Mouse (Mus musculus): ENCODE measurements around the gene Ldb2.

The Ldb2 gene

DNA sequence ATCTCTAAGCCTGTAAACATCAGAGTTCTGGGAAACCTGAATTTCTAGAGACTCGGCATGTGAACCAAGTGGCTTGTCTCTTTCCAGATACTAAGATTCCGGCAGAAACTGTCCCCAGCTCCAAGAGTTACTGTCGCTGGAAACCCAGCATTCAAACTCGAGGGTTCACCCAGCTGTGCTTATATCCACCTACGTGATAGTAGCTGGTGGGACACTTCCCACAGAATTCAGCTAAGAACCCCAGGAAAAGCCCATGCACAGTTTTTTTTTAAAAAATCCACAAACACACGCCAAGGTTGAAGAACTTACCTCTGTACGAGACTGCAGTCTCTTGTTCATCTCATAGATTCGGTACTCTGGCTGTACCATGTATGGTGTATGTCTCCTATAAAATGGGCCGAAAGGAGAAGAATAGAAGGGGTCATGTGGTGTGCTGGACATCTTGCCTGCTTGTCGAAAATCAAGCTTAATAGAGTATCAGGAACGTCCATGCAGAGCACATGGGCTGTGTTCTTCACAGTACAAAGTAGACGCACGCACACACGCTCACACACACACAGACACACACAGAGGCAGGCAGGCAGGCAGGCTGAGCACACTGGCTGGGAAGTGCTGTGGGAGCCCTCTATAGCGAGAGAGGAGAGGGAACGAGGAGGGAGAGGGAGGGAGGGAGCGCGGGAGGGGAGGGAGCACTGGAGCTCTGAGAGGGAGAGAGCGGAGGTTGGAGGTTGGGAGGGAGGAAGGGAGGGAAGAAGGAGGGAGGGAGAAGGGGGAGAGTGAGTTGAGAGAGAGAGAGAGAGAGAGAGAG lies at the start of gene Ldb2:
TSS of gene Ldb2 (minus strand) at position 628 of the 808 bp plus-strand sequence.
- DNase-seq (ENCODE audit: low spot score in 2 of 2), result no peak

- DNase-seq (ENCODE audit: low spot score in 2 of 2), result peak in 1 of 2 experiments; percentile 0
These were observed 31.8 kb upstream of the Ldb2 start for GRCm38 (mm10) chr5:44831287-44831686.

DNA sequence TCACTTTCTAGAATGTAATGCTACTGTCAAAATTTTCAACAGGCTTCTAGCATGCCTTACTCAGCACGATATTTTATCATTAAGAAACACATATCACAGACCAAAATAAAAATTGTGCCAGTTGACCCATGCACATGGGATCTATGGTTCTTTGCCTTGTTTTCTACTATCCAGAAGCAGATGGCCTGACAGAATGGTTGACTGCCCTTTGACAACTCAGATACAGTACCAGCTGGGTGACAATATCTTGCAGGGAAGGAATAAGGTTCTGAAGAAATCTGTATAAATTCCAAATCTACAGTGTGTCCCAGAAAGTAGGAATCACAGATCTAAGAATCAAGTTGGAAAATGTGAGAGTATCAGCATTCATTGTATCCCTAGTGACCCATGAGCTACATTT lies 16.0 kb upstream of the Ldb2 start:
- no peak for DNase-seq (ENCODE audit: low spot score in 2 of 2)

GRCm38 (mm10) chr5:44805960-44806359 lies 6.5 kb upstream of the Ldb2 start:
- no peak for DNase-seq (ENCODE audit: low spot score in 2 of 2)

- no peak for DNase-seq (ENCODE audit: low spot score in 2 of 2)
These were observed 1.6 kb upstream of the Ldb2 start for GRCm38 (mm10) chr5:44801100-44801499.

GRCm38 (mm10) chr5:44799861-44800260 lies 381 bp upstream of the Ldb2 start:
- DNase-seq (ENCODE audit: low spot score in 2 of 2), result no peak

- DNase-seq (ENCODE audit: low spot score in 2 of 2), result no peak
These were observed 987 bp downstream of the Ldb2 start for GRCm38 (mm10) chr5:44798493-44798892.

DNA sequence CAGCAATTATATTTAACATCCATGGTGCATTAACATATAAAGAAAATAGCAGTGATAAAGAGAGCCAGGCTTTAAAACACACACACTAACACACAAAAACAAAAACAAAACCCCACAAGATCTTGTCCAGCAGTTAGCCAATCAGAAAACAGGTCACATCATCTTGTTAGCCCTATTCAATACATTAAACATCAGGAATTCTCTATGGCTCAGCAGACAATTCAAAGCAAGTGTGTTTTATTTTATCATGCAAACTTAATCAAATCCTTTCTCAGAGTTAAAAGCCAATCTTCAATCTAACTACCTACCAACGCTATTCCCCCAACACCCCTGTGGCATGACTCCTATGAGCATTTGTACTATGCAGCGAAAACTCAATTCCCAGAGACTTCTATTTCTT lies 1.4 kb downstream of the Ldb2 start:
- no peak for DNase-seq (ENCODE audit: low spot score in 2 of 2)

- no peak for DNase-seq (ENCODE audit: low spot score in 2 of 2)
These were observed 14.9 kb downstream of the Ldb2 start for GRCm38 (mm10) chr5:44784591-44784990.

GRCm38 (mm10) chr5:44779340-44779739 lies 20.1 kb downstream of the Ldb2 start:
- DNase-seq (ENCODE audit: low spot score in 2 of 2), result no peak

- DNase-seq (ENCODE audit: low spot score in 2 of 2), result no peak
These were observed 31.0 kb downstream of the Ldb2 start for GRCm38 (mm10) chr5:44768472-44768871.

- DNase-seq (ENCODE audit: low spot score in 2 of 2), result no peak
These were observed 34.6 kb downstream of the Ldb2 start for GRCm38 (mm10) chr5:44764911-44765310.

DNA sequence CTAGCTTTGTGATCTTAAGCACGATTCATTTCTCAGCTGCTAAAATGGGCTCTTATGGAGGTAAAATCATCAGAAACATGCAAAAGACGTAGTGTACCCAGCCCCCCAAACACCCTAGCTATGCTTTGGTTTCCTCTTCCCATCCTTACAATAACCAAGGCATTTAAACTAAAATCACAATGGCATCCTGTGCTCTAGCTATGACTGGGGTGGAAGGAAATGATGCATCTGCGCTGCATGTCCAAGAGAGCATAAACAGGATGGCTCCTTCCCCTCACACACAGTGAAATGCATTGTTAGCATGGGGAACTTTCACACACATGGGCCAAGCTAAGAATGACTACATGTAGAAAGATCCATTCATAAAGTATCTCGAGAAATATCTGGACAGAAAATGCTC lies 40.3 kb downstream of the Ldb2 start:
- DNase-seq (ENCODE audit: low spot score in 2 of 2), result no peak

GRCm38 (mm10) chr5:44754156-44754910 lies 45.1 kb downstream of the Ldb2 start:
- DNase-seq (ENCODE audit: low spot score in 2 of 2), result no peak

DNA sequence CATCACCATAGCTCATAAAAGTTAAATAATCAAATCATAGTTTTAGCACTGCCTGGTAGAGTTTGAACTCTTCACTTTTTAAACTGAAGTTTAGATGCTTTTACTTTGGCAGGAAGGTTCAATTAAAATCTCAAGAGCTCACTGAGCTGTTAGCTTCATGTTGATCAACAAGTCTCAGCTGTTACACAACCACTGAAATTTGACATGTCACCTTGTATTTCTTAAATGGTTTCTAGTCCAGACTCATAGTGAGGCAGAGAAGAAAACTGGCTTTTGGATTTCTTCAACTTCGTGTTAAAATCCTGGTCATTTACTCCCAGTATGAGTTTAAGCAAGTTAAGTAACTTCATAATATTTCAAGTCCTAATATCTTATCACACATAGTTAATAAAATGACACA lies 53.8 kb downstream of the Ldb2 start:
- DNase-seq (ENCODE audit: low spot score in 2 of 2), result no peak

DNA sequence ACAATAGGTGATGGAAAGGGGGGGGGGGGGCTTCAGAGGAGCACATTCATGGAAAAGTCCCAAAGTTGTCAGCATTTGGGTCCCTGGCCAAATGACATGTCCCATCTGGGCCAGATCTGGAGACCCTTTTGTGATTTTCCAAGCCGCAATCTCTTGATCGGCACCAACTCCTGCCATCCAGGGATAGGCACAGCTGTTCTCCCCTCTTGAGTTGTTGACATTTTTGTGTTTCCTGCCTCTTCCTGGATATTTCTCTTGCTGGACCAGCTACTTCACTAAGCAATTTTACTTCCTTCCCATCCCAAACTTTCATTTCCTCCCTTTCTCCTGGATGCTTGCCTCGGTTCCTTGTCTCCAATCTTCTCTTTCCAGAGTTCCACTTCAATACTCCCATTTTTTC lies 63.1 kb downstream of the Ldb2 start:
- DNase-seq (ENCODE audit: low spot score in 2 of 2), result no peak

DNA sequence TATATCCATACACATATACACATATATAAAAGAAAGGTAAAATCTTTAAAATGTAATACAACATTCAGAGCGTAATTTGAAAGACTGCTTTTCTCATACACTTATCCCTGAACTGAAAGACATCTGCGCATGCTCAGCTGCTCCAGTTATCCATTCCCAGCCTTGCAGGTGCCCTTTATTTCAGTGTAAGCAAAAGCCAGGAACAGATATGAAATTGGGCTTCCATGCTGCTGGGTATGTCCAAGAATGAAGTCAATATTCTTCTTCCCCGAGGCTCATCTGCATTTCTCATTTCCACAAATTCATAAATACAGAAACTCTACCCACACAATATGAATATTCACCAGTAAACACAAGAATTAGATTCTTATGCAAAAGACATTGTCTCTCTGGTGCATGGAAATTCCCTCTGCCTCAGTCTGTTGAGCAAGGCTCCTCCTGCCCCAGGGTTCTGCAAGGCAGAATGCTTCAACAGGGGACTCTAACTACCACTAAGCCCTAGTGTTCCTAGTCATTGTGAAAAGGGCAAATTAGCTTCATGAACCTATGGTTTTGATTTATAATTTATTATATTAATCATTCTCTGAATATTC lies 65.3 kb downstream of the Ldb2 start:
- DNase-seq (ENCODE audit: low spot score in 2 of 2), result no peak

- DNase-seq (ENCODE audit: low spot score in 2 of 2), result no peak
These were observed 69.7 kb downstream of the Ldb2 start for GRCm38 (mm10) chr5:44729646-44730310.

GRCm38 (mm10) chr5:44727995-44728394 lies 71.5 kb downstream of the Ldb2 start:
- DNase-seq (ENCODE audit: low spot score in 2 of 2), result no peak

GRCm38 (mm10) chr5:44726546-44727476 lies 72.7 kb downstream of the Ldb2 start:
- DNase-seq (ENCODE audit: low spot score in 2 of 2), result no peak

- DNase-seq (ENCODE audit: low spot score in 2 of 2), result no peak
These were observed 74.0 kb downstream of the Ldb2 start for GRCm38 (mm10) chr5:44725501-44725900.

All from natural killer cell, adult 2 months (primary cell).